Mouse (Mus musculus): ENCODE measurements around the gene Spef1.

- no peak for TF ChIP-seq CTCF (IDR thresholded peaks at IDR 0.05; ENCODE audit: low read depth, low read length)
- no peak for TF ChIP-seq GATA1 (IDR thresholded peaks at IDR 0.05; ENCODE audit: borderline replicate concordance, low read length)
- no peak for TF ChIP-seq TAL1 (conservative IDR thresholded peaks at IDR 0.05; ENCODE audit: low read depth, low read length)
- no peak for TF ChIP-seq GATA2 (IDR thresholded peaks at IDR 0.05; ENCODE audit: borderline replicate concordance, low read depth, low read length)
Measured at GRCm38 (mm10) chr2:131189521-131190309, 2.6 kb upstream of the Spef1 start.

Measured in G1E (cell line).